ENCODE assay signal across 9 mouse cellular contexts in genomic region chr13:54520221-54520620, GRCm38 (mm10). TPM values are rescaled to one million over a fixed set of nuclear protein-coding genes. Genes with fewer than 3 reads are reported as not detected.
A peak's percentile ranks its signal among the peaks of the same experiment; 100 is the strongest.
DNase-seq lines count a peak whose midpoint lies in the region; ATAC-seq and TF ChIP-seq lines count a peak whose summit lies in the region.
"Had no signal": no experiment of that assay in that cellular context is flagged by ENCODE, and none has a peak within 500 bp of the region (broad histone marks: within the 10 kb centered on the region; RNA-seq: fewer than 3 reads in every experiment).

No protein-coding gene starts in this region.

- no peak for ATAC-seq in lung, postnatal 0 days

- H3K4me2 ChIP-seq in lung, postnatal 0 days (replicated peaks; ENCODE audit: low read depth, low read length) = no peak overlapping the region
- H3K4me2 ChIP-seq: heart, embryonic 13.5 days had no signal

- WGBS in lung, postnatal 0 days = 97% methylated on average over 4 of the region's 4 CpGs

- peak; percentile 36 to 49 for DNase-seq in cerebellum, postnatal 10 days
- no peak for DNase-seq in cerebellum, adult 9-11 months
- DNase-seq in 3134 (ENCODE audit: extremely low read depth, insufficient read length, low spot score) = peak; percentile 17
- DNase-seq in adrenal gland, postnatal 36 days = peak; percentile 23 to 61
- no peak for DNase-seq in lung, postnatal 0 days (ENCODE audit: low spot score)
- no peak for DNase-seq in frontal cortex, postnatal 36 days (ENCODE audit: low spot score in 2 of 2)
- no peak for DNase-seq in urinary bladder, postnatal 25 days (ENCODE audit: low spot score)
- DNase-seq in heart, adult 11 months = no peak

- H3K27ac ChIP-seq in lung, postnatal 0 days (ENCODE audit: low read length) = no peak overlapping the region
- H3K27ac ChIP-seq: heart, embryonic 13.5 days had no signal

- peak; percentile 46 for TF ChIP-seq CTCF in lung, postnatal 0 days (IDR thresholded peaks at IDR 0.05)

- no peak overlapping the region for H3K9ac ChIP-seq in lung, postnatal 0 days (replicated peaks; ENCODE audit: low read depth)
- H3K9ac ChIP-seq: heart, embryonic 13.5 days had no signal

- no peaks in the 10 kb centered on the region for H3K27me3 ChIP-seq in lung, postnatal 0 days (replicated peaks; ENCODE audit: insufficient read depth, low read length)
- H3K27me3 ChIP-seq: heart, embryonic 13.5 days had no signal

- TF ChIP-seq EP300 in lung, postnatal 0 days (IDR thresholded peaks at IDR 0.05) = no peak

- no peaks in the 10 kb centered on the region for H3K4me1 ChIP-seq in lung, postnatal 0 days (ENCODE audit: insufficient read depth, low read depth, low read length)
- H3K4me1 ChIP-seq: heart, embryonic 13.5 days had no signal

- H3K9me3 ChIP-seq in lung, postnatal 0 days (ENCODE audit: low read length) = no peaks in the 10 kb centered on the region

- no peak overlapping the region for H3K4me3 ChIP-seq in lung, postnatal 0 days (ENCODE audit: low read depth, low read length)
- H3K4me3 ChIP-seq: heart, embryonic 13.5 days had no signal

- H3K36me3 ChIP-seq in lung, postnatal 0 days (ENCODE audit: insufficient read depth, low read length) = no peaks in the 10 kb centered on the region

RNA-seq across cellular contexts. Expression of gene Simc1, which starts 16.6 kb away (rescaled TPM):
- 10 to 100 TPM; 12.8 to 19.5 TPM for total RNA-seq in adrenal gland, postnatal 36 days (2021)
- 2.6 and 2.8 TPM in 2 replicates for polyA plus RNA-seq in lung, postnatal 0 days (2015; fragmentation: Nextera tagmentation; extraction: Ambion mirVana)

RNA-seq across cellular contexts. Expression of gene 4833439L19Rik, which starts 45.0 kb away (rescaled TPM):
- 100 to 1,000 TPM; 152 to 182 TPM for total RNA-seq in adrenal gland, postnatal 36 days (2021)
- 95.1 and 105 TPM in 2 replicates for polyA plus RNA-seq in lung, postnatal 0 days (2015; fragmentation: Nextera tagmentation; extraction: Ambion mirVana)

RNA-seq across cellular contexts. Expression of gene Thoc3, which starts 51.6 kb away (rescaled TPM):
- total RNA-seq in adrenal gland, postnatal 36 days (2021) = 10 to 100 TPM; 43.0 to 47.3 TPM
- polyA plus RNA-seq in lung, postnatal 0 days (2015; fragmentation: Nextera tagmentation; extraction: Ambion mirVana) = 56.5 and 60.8 TPM in 2 replicates

RNA-seq across cellular contexts. Expression of gene Arl10, which starts 54.6 kb away (rescaled TPM):
- total RNA-seq in adrenal gland, postnatal 36 days (2021) = 10 to 100 TPM; 55.4 to 58.9 TPM
- polyA plus RNA-seq in lung, postnatal 0 days (2015; fragmentation: Nextera tagmentation; extraction: Ambion mirVana) = 19.1 and 21.4 TPM in 2 replicates

Comparison
In these comparisons a context has a peak if more than half of its experiments do, and no peak if none do; other contexts are left out.
1. DNase-seq: peak in cerebellum, postnatal 10 days (2 of 2), 3134 (single experiment) and adrenal gland, postnatal 36 days (2 of 2); none in cerebellum, adult 9-11 months (single experiment), lung, postnatal 0 days (single experiment), frontal cortex, postnatal 36 days (0 of 2), urinary bladder, postnatal 25 days (single experiment) and heart, adult 11 months (single experiment).